Mouse (Mus musculus) testis, adult 2 months (tissue): ENCODE results near the gene Zc3h12a.

ENCODE experiments used
- CTCF ChIP-seq: fragments of 200-500 bp; IDR thresholded peaks from 2 replicates; pipeline ENCODE4 v1.5.1; 2012; ENCODE audit warnings: low read depth, mild to moderate bottlenecking, inconsistent platforms, low read length, moderate library complexity; ENCODE audit not compliant: control insufficient read depth, insufficient read depth, insufficient replicate concordance
- POLR2A ChIP-seq: fragments of 200-500 bp; IDR thresholded peaks from 2 replicates; pipeline ENCODE4 v1.6.1; 2012; ENCODE audit warnings: low read depth, mild to moderate bottlenecking, inconsistent platforms, low read length, moderate library complexity; ENCODE audit not compliant: control insufficient read depth

GRCm38 (mm10) chr4:125084403-125085345 is 43.0 kb downstream of the Zc3h12a start, which contains the start of gene Meaf6:
- TF ChIP-seq POLR2A, result peak; percentile 54; the same call in 1 of the 2 replicates
- peak; percentile 85 for TF ChIP-seq CTCF
